Mouse (Mus musculus): Measurements from ENCODE around the gene Nxn.

DNA sequence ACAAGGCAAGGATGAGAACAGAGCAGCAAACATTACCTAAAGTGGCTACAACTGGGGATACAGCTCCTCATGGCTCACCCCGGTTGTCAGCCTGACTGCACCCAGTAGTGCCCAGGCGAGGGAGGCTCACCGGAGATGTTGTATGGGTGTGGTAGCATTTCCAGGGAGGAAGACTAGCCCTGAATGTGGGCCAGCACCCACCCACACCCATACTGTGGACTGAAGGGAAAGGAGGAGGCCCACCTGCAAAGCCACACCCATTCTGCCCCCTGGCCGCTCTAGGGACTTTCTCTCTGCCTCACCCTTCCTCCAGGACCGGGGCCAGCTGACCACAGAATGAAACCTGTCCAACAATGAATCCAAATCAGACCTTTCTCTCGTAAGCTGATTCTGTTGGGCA lies 72.3 kb downstream of the Nxn start:
- TF ChIP-seq MAX (IDR thresholded peaks at IDR 0.05; ENCODE audit: low read length) = no peak
- no peak for TF ChIP-seq USF2 (IDR thresholded peaks at IDR 0.05; ENCODE audit: borderline replicate concordance in 1 of 2, insufficient read depth in 1 of 2, low read depth in 1 of 2, low read length in 2 of 2)
- TF ChIP-seq JUND (IDR thresholded peaks at IDR 0.05; ENCODE audit: low read depth, low read length) = no peak
- TF ChIP-seq KAT2A (conservative IDR thresholded peaks at IDR 0.05; ENCODE audit: low read depth, low read length) = no peak
- TF ChIP-seq CTCF (IDR thresholded peaks at IDR 0.05 in 2 of 3, conservative IDR thresholded peaks at IDR 0.05 in 1 of 3; ENCODE audit: control insufficient read depth in 1 of 3, insufficient read depth in 1 of 3, low read depth in 2 of 3, low read length in 3 of 3, poor library complexity in 1 of 3, severe bottlenecking in 1 of 3) = no peak
- TF ChIP-seq HCFC1 (IDR thresholded peaks at IDR 0.05; ENCODE audit: low read depth, low read length) = no peak
- no peak for TF ChIP-seq CHD1 (IDR thresholded peaks at IDR 0.05; ENCODE audit: low read depth, low read length)
- no peak for TF ChIP-seq EP300 (IDR thresholded peaks at IDR 0.05; ENCODE audit: low read depth in 1 of 2, low read length in 2 of 2)
- TF ChIP-seq UBTF (IDR thresholded peaks at IDR 0.05; ENCODE audit: borderline replicate concordance, insufficient read depth, low read depth, low read length) = no peak
- TF ChIP-seq POLR2A (IDR thresholded peaks at IDR 0.05; ENCODE audit: control insufficient read depth in 1 of 2, insufficient read depth in 1 of 2, low read depth in 1 of 2, low read length in 2 of 2, poor library complexity in 1 of 2) = no peak
